Mouse (Mus musculus): ENCODE data around the gene Orai1. TPM values are rescaled to one million over a fixed set of nuclear protein-coding genes. Genes with fewer than 3 reads are reported as not detected.

Orai1 gene
- total and polyA plus RNA-seq, 2 experiments from 2014 or later, result 21.2 to 23.9 TPM

- 81% methylated on average over 18 of the region's 18 CpGs for WGBS
- H3K36me3 ChIP-seq (replicated peaks; ENCODE audit: control insufficient read depth, insufficient read depth, low read length), result no peaks in the 10 kb centered on the region
- no peak for DNase-seq (ENCODE audit: low spot score)
- no peak for TF ChIP-seq CTCF (IDR thresholded peaks at IDR 0.05; ENCODE audit: low read depth)
- no peak for TF ChIP-seq EP300 (IDR thresholded peaks at IDR 0.05; ENCODE audit: low read depth)
- no peaks in the 10 kb centered on the region for H3K27me3 ChIP-seq (ENCODE audit: control insufficient read depth, insufficient read depth, low read length)
- H3K27ac ChIP-seq (ENCODE audit: low read depth), result no peak overlapping the region
- H3K9ac ChIP-seq (replicated peaks; ENCODE audit: low read depth, low read length), result no peak overlapping the region
- no peaks in the 10 kb centered on the region for H3K9me3 ChIP-seq (replicated peaks; ENCODE audit: control insufficient read depth, low read length)
- no peaks in the 10 kb centered on the region for H3K4me1 ChIP-seq (ENCODE audit: control insufficient read depth, insufficient read depth)
- no peak overlapping the region for H3K4me2 ChIP-seq (ENCODE audit: low read depth, low read length)
- no peak for ATAC-seq (ENCODE audit: insufficient read depth, low read depth)
- no peak overlapping the region for H3K4me3 ChIP-seq (ENCODE audit: low read depth, low read length)
These were observed 17.4 kb upstream of the Orai1 start for GRCm38 (mm10) chr5:122997205-122998204.

- ATAC-seq (ENCODE audit: insufficient read depth, low read depth) (no peak), DNase-seq (ENCODE audit: low spot score) (no peak)
- Histone ChIP-seq H3K36me3 (replicated peaks; ENCODE audit: control insufficient read depth, insufficient read depth, low read length) (no peaks in the 10 kb centered on the region), H3K4me2 (ENCODE audit: low read depth, low read length) (no peak overlapping the region), H3K27me3 (ENCODE audit: control insufficient read depth, insufficient read depth, low read length) (no peaks in the 10 kb centered on the region), H3K27ac (ENCODE audit: low read depth) (no peak overlapping the region), H3K4me1 (ENCODE audit: control insufficient read depth, insufficient read depth) (0 out of 2 replicates have a peak, but pooled peaks cover under 1% of the 10 kb centered on the region), H3K9ac (replicated peaks; ENCODE audit: low read depth, low read length) (no peak overlapping the region), H3K9me3 (replicated peaks; ENCODE audit: control insufficient read depth, low read length) (no peaks in the 10 kb centered on the region), H3K4me3 (ENCODE audit: low read depth, low read length) (no peak overlapping the region)
- TF ChIP-seq EP300 (IDR thresholded peaks at IDR 0.05; ENCODE audit: low read depth), result no peak
- TF ChIP-seq CTCF (IDR thresholded peaks at IDR 0.05; ENCODE audit: low read depth), result no peak
- 61% methylated on average over 1 of the region's 1 CpGs for WGBS
These were observed 14.0 kb upstream of the Orai1 start for GRCm38 (mm10) chr5:123000901-123001300.

- Histone ChIP-seq H3K4me2 (ENCODE audit: low read depth, low read length) (no peak overlapping the region), H3K9me3 (replicated peaks; ENCODE audit: control insufficient read depth, low read length) (no peaks in the 10 kb centered on the region), H3K9ac (replicated peaks; ENCODE audit: low read depth, low read length) (no peak overlapping the region), H3K4me3 (ENCODE audit: low read depth, low read length) (no peak overlapping the region), H3K36me3 (replicated peaks; ENCODE audit: control insufficient read depth, insufficient read depth, low read length) (no peaks in the 10 kb centered on the region), H3K27ac (ENCODE audit: low read depth) (no peak overlapping the region), H3K4me1 (ENCODE audit: control insufficient read depth, insufficient read depth) (peaks cover 17% of the 10 kb centered on the region), H3K27me3 (ENCODE audit: control insufficient read depth, insufficient read depth, low read length) (no peaks in the 10 kb centered on the region)
- TF ChIP-seq CTCF (IDR thresholded peaks at IDR 0.05; ENCODE audit: low read depth) (no peak), EP300 (IDR thresholded peaks at IDR 0.05; ENCODE audit: low read depth) (no peak)
- WGBS, result 59% methylated on average over 19 of the region's 19 CpGs
- ATAC-seq (ENCODE audit: insufficient read depth, low read depth), result no peak
- DNase-seq (ENCODE audit: low spot score), result no peak
These were observed 8.9 kb upstream of the Orai1 start for GRCm38 (mm10) chr5:123005716-123006592.

GRCm38 (mm10) chr5:123008877-123009493 is 5.9 kb upstream of the Orai1 start:
- no peak for ATAC-seq (ENCODE audit: insufficient read depth, low read depth)
- TF ChIP-seq CTCF (IDR thresholded peaks at IDR 0.05; ENCODE audit: low read depth), result no peak
- no peak for TF ChIP-seq EP300 (IDR thresholded peaks at IDR 0.05; ENCODE audit: low read depth)
- Histone ChIP-seq H3K36me3 (replicated peaks; ENCODE audit: control insufficient read depth, insufficient read depth, low read length) (no peaks in the 10 kb centered on the region), H3K4me1 (ENCODE audit: control insufficient read depth, insufficient read depth) (peaks cover 17% of the 10 kb centered on the region), H3K9ac (replicated peaks; ENCODE audit: low read depth, low read length) (no peak overlapping the region), H3K4me2 (ENCODE audit: low read depth, low read length) (no peak overlapping the region), H3K27ac (ENCODE audit: low read depth) (no peak overlapping the region), H3K4me3 (ENCODE audit: low read depth, low read length) (no peak overlapping the region), H3K9me3 (replicated peaks; ENCODE audit: control insufficient read depth, low read length) (no peaks in the 10 kb centered on the region), H3K27me3 (ENCODE audit: control insufficient read depth, insufficient read depth, low read length) (no peaks in the 10 kb centered on the region)
- DNase-seq (ENCODE audit: low spot score), result no peak
- 45% methylated on average over 7 of the region's 7 CpGs for WGBS

DNA sequence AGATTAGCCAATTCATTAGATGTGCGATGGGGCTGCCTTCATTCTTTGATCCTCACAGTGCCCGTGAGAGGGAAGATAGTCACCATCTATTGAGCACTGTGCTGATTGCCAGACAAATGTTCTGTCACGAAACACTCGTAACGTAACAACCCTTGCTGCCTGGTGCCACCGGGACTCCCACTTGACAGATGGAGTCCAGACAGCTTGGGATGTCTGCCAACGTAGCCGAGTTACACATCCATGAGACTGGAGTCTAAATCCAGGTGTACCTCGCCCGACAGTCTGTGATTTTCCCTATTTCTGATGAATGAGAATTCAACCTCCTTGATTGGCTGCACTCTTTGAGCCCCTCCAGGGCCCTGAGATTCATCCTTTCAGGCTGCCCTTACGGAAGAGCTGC is 5.0 kb upstream of the Orai1 start:
- no peak overlapping the region for H3K4me3 ChIP-seq (ENCODE audit: low read depth, low read length)
- H3K4me2 ChIP-seq (ENCODE audit: low read depth, low read length), result no peak overlapping the region
- H3K9me3 ChIP-seq (replicated peaks; ENCODE audit: control insufficient read depth, low read length), result no peaks in the 10 kb centered on the region
- DNase-seq (ENCODE audit: low spot score) (no peak), ATAC-seq (ENCODE audit: insufficient read depth, low read depth) (no peak)
- no peak overlapping the region for H3K9ac ChIP-seq (replicated peaks; ENCODE audit: low read depth, low read length)
- no peaks in the 10 kb centered on the region for H3K27me3 ChIP-seq (ENCODE audit: control insufficient read depth, insufficient read depth, low read length)
- H3K36me3 ChIP-seq (replicated peaks; ENCODE audit: control insufficient read depth, insufficient read depth, low read length), result no peaks in the 10 kb centered on the region
- peaks cover 20% of the 10 kb centered on the region for H3K4me1 ChIP-seq (ENCODE audit: control insufficient read depth, insufficient read depth)
- no peak for TF ChIP-seq EP300 (IDR thresholded peaks at IDR 0.05; ENCODE audit: low read depth)
- no peak for TF ChIP-seq CTCF (IDR thresholded peaks at IDR 0.05; ENCODE audit: low read depth)
- 24% methylated on average over 11 of the region's 11 CpGs for WGBS
- no peak overlapping the region for H3K27ac ChIP-seq (ENCODE audit: low read depth)
